Mouse (Mus musculus) retina, adult 2 months (tissue): ENCODE results near the gene Nckap1l.
"Not testable (repeated sequence)": the region's sequence is repeated elsewhere in the genome, so short reads cannot be mapped to it uniquely, and the experiment has no call there.

ENCODE experiments used
- DNase-seq: peaks from one replicate; pipeline ENCODE4 v3.0.0-alpha.2; 2012; ENCODE audit warnings: low read depth, low spot score

Nckap1l gene

DNA sequence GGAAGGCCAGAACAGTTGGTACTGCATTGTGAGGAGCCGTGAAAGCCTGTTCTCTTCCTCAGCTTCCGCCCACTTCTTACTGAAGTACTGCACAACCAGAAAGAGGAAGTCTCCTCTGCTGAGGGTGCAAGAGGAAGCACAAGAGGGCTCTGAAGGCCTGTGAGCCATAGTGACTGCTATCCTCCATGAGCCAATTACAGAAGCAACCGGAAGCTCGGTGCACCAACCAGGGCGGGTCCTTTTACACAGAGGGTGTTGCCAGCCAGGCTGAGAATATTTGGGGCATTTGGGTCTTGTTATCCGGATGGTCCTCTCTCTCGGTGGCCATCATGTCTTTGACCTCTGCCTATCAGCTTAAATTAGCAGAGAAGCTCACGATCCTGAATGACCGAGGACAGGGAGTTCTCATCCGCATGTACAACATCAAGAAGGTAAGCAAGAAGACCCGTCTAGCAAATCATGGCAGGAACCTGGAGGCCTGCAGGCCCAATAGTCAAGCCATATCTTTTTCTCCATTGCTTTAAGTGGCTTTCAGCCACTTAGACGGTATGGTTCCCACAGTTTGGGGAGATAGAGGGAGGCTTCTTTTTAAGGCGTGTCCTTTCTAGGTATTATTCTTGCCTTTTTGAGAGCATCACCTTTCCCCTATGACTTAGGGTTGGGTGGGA is at the start of gene Nckap1l:
TSS of gene Nckap1l (plus strand) at position 244 of the 668 bp plus-strand sequence.
- no peak for DNase-seq

DNA sequence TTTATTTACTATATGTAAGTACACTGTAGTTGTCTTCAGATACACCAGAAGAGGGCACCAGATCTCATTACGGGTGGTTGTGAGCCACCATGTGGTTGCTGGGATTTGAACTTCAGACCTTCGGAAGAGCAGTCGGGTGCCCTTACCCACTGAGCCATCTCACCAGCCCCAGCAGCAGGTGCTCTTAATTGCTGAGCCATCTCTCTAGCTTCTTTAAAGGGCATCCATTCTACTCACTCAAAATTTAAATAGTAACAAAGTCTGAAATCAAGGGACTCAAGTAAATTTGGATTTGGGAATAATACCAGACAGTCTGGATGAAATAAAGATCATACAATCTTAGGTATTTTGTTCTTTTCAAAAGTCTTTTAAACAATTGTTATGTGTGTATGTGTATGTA is 48.0 kb upstream of the Nckap1l start:
- not testable (repeated sequence) for DNase-seq

DNA sequence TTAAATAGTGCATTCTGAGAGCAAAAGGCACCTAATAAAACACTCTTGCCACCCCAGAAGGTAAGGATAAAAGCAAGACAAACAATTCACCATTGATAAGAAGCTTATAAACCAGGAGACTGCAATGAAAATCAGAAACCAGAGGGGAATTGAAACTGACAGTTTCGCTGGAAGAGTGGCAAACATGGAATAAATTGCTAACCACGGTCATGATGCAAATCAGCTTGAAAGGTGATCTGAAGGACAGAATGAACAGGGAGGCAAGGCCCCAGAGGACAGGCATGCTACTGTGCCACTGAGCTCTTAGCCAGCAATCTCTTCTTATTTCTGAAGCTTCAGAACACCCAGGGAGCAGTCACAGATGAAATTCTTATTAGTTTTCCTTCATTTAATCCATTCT is 26.6 kb upstream of the Nckap1l start:
- DNase-seq: no peak

DNA sequence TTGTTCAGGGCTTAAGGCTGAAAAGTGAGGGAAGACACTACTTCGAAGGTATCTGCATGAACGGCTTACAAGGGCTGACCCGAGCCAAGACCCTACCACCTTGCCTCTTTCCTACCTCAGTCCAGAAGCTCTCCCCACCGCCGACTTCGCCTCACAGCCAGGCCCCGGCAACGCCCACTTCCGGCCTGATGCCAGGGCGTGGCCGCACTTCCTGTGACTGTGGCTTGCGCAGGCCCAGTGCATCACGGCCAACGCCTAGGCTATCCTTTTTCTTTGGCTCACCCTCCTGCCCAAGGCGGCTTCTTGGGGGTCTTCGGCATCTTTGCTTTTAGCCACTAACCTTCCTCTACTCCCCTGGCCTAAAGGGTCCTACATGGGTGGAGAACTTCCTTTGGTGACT is 23.4 kb upstream of the Nckap1l start, which contains the start of gene Gtsf1:
TSS of gene Gtsf1 (minus strand) at position 230 of the 400 bp plus-strand sequence.
- no peak for DNase-seq

DNA sequence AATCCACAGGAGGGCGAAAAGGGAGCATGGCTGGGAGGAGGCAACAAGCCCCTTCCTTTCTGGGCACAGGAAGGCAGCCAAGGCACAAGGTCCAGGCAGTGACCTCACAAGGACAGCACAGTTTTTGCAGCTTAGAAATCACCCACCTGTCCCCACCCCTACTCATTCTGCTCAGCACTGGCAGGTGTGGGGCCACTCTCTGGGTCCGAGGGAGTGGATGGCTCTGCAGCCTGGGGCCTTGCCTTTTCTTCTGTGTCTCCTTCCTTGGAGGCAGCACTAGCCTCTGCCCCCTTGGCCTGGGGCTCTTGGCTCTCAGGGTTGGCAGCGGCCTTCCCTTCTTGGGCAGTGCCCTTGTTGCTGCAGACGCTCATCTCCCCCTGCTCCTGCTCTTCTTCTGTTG is 7.6 kb upstream of the Nckap1l start:
- DNase-seq: not testable (repeated sequence)

DNA sequence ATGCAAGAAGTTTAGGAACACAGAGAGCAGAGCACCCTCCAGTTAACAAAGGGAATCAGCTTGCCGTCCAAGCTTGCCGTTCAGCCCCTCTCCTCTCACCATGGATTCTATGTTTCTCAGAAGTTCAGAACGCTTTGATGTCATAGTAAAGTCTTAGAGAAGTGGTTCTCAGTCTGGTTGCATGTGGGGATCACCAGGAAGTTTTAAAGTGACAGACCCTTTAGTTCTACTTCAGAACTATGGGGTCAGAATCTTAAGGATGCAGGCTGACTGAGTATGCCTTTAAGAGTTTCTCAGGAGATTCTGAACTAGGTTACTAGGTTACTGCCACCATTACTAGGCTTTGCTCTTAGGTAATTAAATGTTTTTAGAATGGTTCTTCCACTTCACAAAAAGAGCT is 5.2 kb upstream of the Nckap1l start, which contains the start of gene Gtsf2:
TSS of gene Gtsf2 (minus strand) at position 101 of the 400 bp plus-strand sequence.
- DNase-seq: no peak

DNA sequence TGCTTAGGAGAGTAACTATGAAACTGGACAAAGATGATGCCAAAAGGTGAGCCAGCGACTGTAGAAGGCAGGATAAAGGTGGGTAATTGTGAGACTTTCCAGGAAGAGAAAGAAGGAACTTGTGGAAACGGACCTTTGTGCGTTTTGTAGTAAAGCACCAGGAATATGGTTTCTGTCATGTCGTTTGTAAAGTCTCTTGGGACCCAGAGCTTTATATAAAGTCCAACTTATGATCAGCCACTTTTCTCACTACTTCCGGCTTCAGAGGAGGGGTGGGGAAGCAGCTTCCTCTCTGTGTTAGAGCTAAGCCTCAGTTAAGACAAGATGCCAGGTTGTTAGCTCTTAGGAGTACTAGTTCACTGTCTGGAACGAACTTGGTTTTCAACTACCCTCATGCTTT is 855 bp downstream of the Nckap1l start:
- DNase-seq: no peak

DNA sequence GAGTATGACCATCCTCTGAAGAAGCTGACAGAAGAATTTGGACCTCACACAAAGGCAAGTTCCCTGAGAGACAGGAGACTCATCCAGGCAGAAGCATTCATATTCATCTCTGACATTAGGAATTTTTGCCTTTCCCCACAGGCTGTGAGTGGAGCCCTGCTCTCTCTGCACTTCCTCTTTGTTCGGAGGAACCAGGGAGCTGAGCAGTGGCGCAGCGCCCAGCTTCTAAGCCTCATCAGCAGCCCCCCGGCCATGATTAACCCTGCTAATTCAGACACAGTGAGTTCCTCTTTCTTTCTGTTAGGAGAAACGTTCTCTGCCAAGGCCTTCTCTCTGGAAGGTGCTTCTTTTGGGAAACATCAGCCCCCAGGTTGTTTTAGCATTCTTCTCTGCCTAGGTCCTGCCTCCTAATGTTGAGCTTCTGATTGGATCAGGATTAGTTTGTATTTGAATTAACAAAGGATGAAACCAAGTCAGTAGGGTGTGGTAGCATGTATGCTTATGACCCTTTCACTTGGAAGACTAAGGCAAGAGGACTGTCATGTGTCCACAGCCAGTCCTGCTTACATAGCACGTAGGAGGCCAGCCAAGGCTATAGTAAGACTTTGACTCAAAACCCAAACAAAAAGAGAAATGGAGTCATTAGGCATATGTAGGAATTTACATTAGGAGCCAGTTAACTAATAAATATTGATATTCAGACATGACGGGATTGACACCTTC is 9.1 kb downstream of the Nckap1l start:
- no peak for DNase-seq

DNA sequence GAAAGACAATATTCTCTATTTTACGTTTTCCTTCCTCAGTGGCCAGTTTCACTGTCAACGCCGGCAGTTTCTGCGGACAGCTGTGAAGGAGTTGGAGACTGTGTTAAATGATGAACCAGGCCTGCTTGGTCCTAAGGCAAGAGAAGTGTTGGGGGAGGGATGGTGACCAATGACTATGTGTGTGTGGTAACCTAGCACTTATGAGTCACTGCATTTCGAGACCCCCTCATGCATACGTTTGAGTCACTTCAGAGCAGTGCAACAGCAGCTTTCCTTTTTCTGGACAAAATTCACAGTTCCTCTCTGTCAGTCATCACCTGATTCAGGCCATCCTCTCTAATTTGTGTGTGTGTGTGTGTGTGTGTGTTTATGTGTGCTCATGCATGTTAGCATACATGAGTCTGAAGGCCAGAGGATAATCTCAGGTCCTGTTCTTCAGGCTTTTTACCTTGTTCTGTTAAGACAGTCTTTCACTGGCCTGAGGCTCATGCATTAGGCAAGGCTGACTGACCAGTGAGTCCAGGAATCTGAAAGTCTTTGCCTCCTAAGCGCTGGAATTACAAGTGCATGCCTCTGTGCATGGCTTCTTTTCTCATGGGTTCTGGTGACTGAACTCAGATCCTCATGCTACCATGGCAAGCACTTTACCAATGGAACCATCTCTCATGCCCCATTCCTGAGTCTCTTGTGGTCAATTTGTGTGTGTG is 18.0 kb downstream of the Nckap1l start:
- DNase-seq: no peak

DNA sequence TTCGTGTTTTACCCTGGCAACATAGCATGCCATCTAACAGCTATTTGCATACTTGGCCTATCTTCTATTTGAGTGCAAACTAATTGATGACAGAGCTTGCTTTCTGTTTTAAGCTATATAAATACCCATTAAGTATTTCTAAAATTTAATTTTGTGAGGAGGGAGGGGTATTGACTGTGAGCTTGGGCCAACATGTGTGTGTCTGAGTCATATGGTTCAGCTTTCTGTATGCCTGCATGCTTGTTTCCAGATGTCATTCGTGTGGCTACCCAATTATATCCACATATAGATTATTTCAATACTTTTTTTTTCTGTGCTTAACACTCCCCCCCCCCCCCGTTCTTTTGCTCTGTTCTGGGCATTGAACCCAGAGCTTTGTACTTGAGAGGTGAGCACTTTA is 18.7 kb downstream of the Nckap1l start:
- DNase-seq: no peak

DNA sequence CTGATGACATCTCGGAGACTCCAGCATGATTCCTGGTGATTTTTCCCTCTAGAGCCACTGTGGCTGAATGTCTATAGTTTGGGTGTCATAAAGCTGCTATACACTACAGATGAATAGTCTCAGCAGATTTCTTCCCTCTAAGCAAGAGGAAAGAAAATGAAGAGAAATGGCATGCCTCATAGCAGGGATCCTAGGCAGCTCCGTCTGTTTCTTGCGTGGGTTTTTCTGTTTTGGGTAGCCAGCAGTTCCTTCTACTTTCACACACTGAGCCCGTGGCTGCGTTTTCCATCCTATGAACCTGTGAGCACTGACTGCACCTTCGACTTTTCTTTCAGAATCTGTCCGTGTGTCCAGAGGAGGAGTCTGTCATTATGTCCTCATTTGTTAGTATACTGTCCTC is 19.6 kb downstream of the Nckap1l start:
- DNase-seq: no peak

DNA sequence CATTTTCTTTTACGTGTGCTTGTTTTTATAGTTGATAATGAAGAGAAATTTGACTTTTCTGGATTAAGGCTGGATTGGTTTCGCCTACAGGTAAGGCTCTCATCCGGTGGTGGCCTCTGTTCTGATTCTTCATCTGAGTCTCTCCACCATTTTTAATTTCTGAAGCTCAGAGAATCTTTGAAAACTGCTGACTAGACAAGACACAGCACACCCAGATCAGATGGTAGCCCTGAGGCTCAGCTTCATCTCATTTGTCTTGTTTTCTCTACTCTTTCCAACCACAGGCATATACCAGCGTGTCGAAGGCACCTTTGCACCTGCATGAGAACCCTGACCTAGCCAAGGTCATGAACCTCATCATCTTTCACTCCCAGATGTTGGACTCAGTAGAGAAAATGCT is 20.2 kb downstream of the Nckap1l start:
- DNase-seq: no peak

DNA sequence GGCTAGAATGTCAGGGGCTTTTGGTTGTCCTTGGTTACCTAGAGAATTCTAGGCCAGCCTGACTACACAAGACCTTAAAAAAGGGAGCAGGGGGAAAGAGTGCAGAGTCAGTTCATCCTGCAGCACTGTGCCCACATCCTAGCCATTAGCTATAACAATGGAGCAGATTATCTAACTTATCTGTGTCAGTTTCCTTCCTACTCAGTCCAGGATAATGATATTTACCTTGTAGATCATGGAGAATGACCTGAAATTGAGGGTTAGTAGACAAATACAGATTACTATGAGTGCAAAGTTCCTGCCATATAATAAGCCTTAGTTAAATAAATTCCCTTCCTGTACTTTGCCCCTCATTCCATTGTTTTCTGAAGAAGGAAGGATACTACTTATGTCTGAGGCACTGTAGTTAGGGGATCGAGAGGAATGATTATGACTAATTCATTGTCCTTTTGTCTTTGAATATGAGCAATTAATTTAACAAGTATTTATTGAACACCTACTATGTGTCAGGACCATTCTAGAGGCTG is 25.5 kb downstream of the Nckap1l start:
- no peak for DNase-seq

DNA sequence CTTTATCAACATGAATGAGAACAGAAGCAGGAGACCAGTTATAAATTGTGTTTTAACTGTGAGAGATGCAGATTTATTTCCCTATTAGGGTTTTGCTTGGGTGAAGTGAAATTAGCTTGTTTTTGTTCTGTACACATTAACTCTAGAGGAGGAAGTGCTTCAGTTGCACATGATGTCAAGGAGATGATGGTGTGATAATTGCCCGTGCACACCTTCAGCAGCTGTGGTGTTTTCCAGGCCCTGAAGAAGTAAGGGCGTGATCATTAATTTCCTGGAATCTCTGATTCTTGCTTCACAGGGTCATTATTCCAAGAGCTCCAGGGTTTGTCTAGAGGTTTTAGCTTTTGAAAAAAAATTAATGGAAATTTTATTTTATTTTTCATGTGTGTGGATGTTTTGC is 26.5 kb downstream of the Nckap1l start:
- DNase-seq: no peak

DNA sequence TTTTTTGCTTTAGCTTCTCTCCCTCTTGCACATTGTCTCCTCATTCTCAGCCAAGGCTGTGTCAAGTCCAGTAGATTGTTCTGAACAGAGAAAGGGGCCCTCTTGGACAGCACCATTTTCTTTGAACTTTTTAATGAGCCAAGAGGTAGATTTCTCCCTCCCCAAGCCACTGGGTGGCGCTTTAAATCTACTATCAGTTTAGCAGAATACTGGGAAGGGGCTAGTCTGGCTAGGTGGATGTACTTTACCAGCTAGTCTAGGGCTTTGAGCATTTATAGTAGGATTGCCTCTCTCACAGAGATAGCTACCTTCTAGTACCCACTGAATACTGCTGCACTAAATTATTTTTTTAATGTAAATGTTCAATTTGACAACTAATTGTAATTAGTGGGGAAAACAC is 28.9 kb downstream of the Nckap1l start:
- DNase-seq: no peak

DNA sequence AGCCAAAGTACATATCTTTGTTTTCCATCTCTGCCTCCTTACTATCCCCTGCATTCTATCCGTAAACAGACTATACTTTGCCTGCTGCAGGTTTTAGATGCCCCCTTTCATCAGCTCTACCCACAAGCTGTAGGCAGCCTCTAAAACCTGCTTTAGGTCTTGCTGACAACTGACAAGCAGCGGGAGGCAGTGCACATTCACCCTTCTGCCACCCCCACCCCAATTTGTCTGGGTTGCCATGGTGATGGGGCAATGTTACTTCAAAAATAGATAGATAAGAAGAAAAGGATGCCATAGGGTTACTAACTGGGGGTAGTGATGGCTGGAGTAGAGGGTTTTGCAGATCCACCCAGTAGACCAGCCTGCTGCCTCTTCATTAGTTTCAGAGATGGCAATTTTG is 30.9 kb downstream of the Nckap1l start:
- DNase-seq: no peak

DNA sequence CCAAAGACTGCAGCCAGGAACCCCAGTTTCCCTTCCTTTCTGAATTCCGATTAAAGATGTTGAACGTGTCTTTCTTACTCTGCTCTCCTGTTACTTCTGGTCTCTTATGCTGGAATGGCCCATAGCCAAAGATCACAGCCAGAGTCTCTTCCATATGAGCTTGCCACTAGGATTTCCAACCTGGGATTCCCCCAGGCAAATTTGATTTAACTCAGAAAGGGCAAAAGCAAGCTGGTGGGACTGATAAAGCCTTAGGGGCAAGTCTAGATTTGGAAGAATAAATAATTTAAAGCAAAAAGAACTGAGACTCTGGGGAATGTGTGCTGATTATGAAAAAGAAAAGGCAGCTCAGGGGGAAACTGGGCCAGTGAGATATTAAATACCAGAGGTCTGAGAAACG is 31.5 kb downstream of the Nckap1l start:
- no peak for DNase-seq

DNA sequence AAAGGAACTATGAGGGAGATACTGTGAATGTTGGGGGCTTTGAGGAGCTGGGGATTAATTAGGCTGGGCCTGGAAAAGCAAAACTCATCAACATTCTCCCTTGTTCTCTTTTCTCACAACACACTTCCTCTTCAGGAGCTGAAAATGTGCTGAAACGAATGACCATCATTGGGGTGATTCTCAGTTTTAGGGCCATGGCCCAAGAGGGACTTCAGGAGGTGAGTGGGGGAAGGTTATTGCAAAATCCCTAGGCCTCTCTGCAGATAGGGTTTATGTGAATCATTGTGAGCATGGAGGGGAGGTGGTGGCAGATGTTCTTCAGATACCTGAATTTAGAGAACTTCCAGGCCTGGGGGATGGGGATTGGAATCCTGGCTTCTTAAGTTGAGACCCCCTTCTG is 33.1 kb downstream of the Nckap1l start:
- DNase-seq: no peak

DNA sequence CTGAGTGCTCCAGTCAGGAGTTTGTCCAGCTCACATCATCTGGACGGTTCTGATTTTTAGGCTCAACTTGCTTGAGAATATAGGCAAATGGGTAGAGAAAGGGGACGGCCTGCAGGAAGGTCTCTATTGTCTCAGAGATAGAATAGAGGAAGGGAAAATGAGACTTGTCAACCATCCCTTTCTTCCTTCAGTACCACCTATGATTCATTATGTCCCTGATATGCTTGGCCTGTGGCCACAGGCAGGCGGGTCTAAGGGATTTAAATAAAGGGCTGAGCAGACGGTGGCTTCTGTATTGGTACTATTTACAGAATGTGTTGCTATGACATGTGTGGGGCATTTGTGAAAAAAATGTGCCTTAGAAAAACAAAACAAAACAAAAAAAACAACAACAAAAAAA is 34.7 kb downstream of the Nckap1l start:
- no peak for DNase-seq

DNA sequence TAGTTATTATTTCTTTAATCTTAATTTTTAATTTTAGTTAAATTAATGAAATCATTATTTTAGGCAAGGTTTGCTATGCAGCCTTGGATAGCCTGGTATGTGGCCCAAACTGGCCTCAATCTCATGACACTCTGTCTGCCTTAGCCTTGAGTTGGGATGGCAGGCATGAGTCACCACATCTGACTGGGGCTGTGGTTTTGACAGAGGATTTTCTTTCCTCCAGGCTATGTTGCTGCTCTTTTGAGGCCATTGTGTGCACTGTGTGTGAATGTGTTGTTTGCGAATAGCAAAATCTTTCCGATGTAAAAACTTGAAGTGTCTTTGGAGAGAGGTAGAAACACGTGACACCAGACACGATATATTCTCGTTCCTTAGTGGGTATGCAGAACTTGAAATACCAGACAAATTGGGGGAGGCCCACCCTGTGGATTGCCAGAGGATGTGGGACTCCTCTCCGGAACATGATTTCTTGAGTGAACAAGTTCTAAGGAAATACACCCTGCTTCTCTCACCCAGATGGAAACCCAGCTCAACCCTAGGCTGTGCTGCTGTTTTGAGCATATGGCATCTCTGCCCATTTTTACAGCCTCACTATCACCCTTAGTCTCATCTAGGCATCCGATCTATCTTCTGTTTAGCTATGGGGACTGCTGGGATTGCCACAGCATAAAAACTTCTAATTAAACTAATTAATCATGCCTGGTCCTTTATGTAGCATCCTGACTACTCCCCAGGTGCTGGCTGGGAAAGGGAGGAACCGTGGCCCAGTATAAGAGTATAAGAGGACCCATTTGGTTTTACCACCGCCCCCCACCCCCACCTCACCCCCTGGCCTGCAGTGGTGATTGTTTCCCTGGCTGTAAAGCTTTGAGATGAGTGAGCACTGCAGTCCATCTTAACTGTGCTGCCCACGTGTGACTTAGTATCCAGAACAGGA is 42.9 kb downstream of the Nckap1l start:
- DNase-seq: no peak

DNA sequence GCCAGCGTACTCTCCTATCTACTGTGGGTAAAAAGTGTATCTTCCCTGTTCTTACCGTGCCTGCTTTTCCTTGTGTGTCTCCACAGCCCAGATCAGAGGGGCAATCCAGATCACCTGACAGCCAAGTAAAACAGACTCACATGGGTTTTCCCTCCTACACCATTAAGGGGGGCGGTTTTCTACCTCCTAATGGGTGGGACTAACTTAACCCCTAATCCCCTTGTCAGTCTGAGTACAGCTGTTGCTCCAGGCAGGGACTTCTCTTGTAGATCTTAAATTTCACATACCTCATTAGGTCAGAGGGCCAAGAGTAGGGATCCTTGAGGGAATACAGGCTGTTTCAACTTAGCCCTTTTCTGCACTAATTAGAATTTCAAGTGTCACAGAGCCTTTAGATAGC is 44.6 kb downstream of the Nckap1l start:
- DNase-seq: no peak
